Mouse (Mus musculus): ENCODE data around the gene Slc7a14. TPM values are rescaled to one million over a fixed set of nuclear protein-coding genes. Genes with fewer than 3 reads are reported as not detected.

The Slc7a14 gene
- polyA plus RNA-seq, 1 experiment, result not detected

- 79% methylated on average over 2 of the region's 2 CpGs for WGBS
- H3K4me3 ChIP-seq (replicated peaks; ENCODE audit: control insufficient read depth, low read depth, low read length), result no peak overlapping the region
- H3K27ac ChIP-seq (ENCODE audit: control insufficient read depth, insufficient read depth, low read depth, low read length, poor library complexity), result no peak overlapping the region
- TF ChIP-seq CTCF (IDR thresholded peaks at IDR 0.05; ENCODE audit: control insufficient read depth, insufficient read depth, low read length), result no peak
- no peak for TF ChIP-seq POLR2A (IDR thresholded peaks at IDR 0.05; ENCODE audit: borderline replicate concordance, control insufficient read depth, low read depth, low read length)
- no peaks in the 10 kb centered on the region for H3K4me1 ChIP-seq (ENCODE audit: control insufficient read depth, insufficient read depth, low read length)
Observed at GRCm38 (mm10) chr3:31233746-31234312, 76.3 kb downstream of the Slc7a14 start.

GRCm38 (mm10) chr3:31229281-31229680 lies 80.9 kb downstream of the Slc7a14 start:
- Histone ChIP-seq H3K27ac (ENCODE audit: control insufficient read depth, insufficient read depth, low read depth, low read length, poor library complexity) (no peak overlapping the region), H3K4me3 (replicated peaks; ENCODE audit: control insufficient read depth, low read depth, low read length) (no peak overlapping the region), H3K4me1 (ENCODE audit: control insufficient read depth, insufficient read depth, low read length) (no peaks in the 10 kb centered on the region)
- no peak for TF ChIP-seq POLR2A (IDR thresholded peaks at IDR 0.05; ENCODE audit: borderline replicate concordance, control insufficient read depth, low read depth, low read length)
- no peak for TF ChIP-seq CTCF (IDR thresholded peaks at IDR 0.05; ENCODE audit: control insufficient read depth, insufficient read depth, low read length)
- 81% methylated on average over 5 of the region's 5 CpGs for WGBS

- TF ChIP-seq POLR2A (IDR thresholded peaks at IDR 0.05; ENCODE audit: borderline replicate concordance, control insufficient read depth, low read depth, low read length) (no peak), CTCF (IDR thresholded peaks at IDR 0.05; ENCODE audit: control insufficient read depth, insufficient read depth, low read length) (no peak)
- WGBS, result 76% methylated on average over 2 of the region's 2 CpGs
Observed at GRCm38 (mm10) chr3:31228487-31228886, 81.7 kb downstream of the Slc7a14 start.

GRCm38 (mm10) chr3:31223551-31223950 lies 86.6 kb downstream of the Slc7a14 start:
- Histone ChIP-seq H3K27ac (ENCODE audit: control insufficient read depth, insufficient read depth, low read depth, low read length, poor library complexity) (no peak overlapping the region), H3K4me1 (ENCODE audit: control insufficient read depth, insufficient read depth, low read length) (no peaks in the 10 kb centered on the region), H3K4me3 (replicated peaks; ENCODE audit: control insufficient read depth, low read depth, low read length) (no peak overlapping the region)
- WGBS, result 87% methylated on average over 17 of the region's 17 CpGs
- no peak for TF ChIP-seq CTCF (IDR thresholded peaks at IDR 0.05; ENCODE audit: control insufficient read depth, insufficient read depth, low read length)
- no peak for TF ChIP-seq POLR2A (IDR thresholded peaks at IDR 0.05; ENCODE audit: borderline replicate concordance, control insufficient read depth, low read depth, low read length)

More at GRCm38 (mm10) chr3:31228487-31228886, 81.7 kb downstream of the Slc7a14 start:
- Histone ChIP-seq H3K4me3 (replicated peaks; ENCODE audit: control insufficient read depth, low read depth, low read length) (no peak overlapping the region), H3K4me1 (ENCODE audit: control insufficient read depth, insufficient read depth, low read length) (no peaks in the 10 kb centered on the region), H3K27ac (ENCODE audit: control insufficient read depth, insufficient read depth, low read depth, low read length, poor library complexity) (no peak overlapping the region)

- no peak for TF ChIP-seq CTCF (IDR thresholded peaks at IDR 0.05; ENCODE audit: control insufficient read depth, insufficient read depth, low read length)
- TF ChIP-seq POLR2A (IDR thresholded peaks at IDR 0.05; ENCODE audit: borderline replicate concordance, control insufficient read depth, low read depth, low read length), result no peak
- WGBS, result 77% methylated on average over 4 of the region's 4 CpGs
- H3K4me1 ChIP-seq (ENCODE audit: control insufficient read depth, insufficient read depth, low read length), result no peaks in the 10 kb centered on the region
- no peak overlapping the region for H3K4me3 ChIP-seq (replicated peaks; ENCODE audit: control insufficient read depth, low read depth, low read length)
- H3K27ac ChIP-seq (ENCODE audit: control insufficient read depth, insufficient read depth, low read depth, low read length, poor library complexity), result no peak overlapping the region
Observed at GRCm38 (mm10) chr3:31220040-31220439, 90.1 kb downstream of the Slc7a14 start.

- H3K4me3 ChIP-seq (replicated peaks; ENCODE audit: control insufficient read depth, low read depth, low read length), result no peak overlapping the region
- TF ChIP-seq POLR2A (IDR thresholded peaks at IDR 0.05; ENCODE audit: borderline replicate concordance, control insufficient read depth, low read depth, low read length) (no peak), CTCF (IDR thresholded peaks at IDR 0.05; ENCODE audit: control insufficient read depth, insufficient read depth, low read length) (no peak)
- H3K4me1 ChIP-seq (ENCODE audit: control insufficient read depth, insufficient read depth, low read length), result no peaks in the 10 kb centered on the region
- no peak overlapping the region for H3K27ac ChIP-seq (ENCODE audit: control insufficient read depth, insufficient read depth, low read depth, low read length, poor library complexity)
- WGBS, result 65% methylated on average over 7 of the region's 7 CpGs
Observed at GRCm38 (mm10) chr3:31219483-31219882, 90.7 kb downstream of the Slc7a14 start.

GRCm38 (mm10) chr3:31217523-31217922 lies 92.7 kb downstream of the Slc7a14 start:
- Histone ChIP-seq H3K27ac (ENCODE audit: control insufficient read depth, insufficient read depth, low read depth, low read length, poor library complexity) (no peak overlapping the region), H3K4me1 (ENCODE audit: control insufficient read depth, insufficient read depth, low read length) (no peaks in the 10 kb centered on the region), H3K4me3 (replicated peaks; ENCODE audit: control insufficient read depth, low read depth, low read length) (no peak overlapping the region)
- no peak for TF ChIP-seq CTCF (IDR thresholded peaks at IDR 0.05; ENCODE audit: control insufficient read depth, insufficient read depth, low read length)
- no peak for TF ChIP-seq POLR2A (IDR thresholded peaks at IDR 0.05; ENCODE audit: borderline replicate concordance, control insufficient read depth, low read depth, low read length)
- WGBS, result 70% methylated on average over 10 of the region's 10 CpGs

GRCm38 (mm10) chr3:31213802-31214201 lies 96.4 kb downstream of the Slc7a14 start:
- H3K4me1 ChIP-seq (ENCODE audit: control insufficient read depth, insufficient read depth, low read length), result no peaks in the 10 kb centered on the region
- no peak overlapping the region for H3K4me3 ChIP-seq (replicated peaks; ENCODE audit: control insufficient read depth, low read depth, low read length)
- no peak overlapping the region for H3K27ac ChIP-seq (ENCODE audit: control insufficient read depth, insufficient read depth, low read depth, low read length, poor library complexity)
- WGBS, result 57% methylated on average over 3 of the region's 3 CpGs
- TF ChIP-seq POLR2A (IDR thresholded peaks at IDR 0.05; ENCODE audit: borderline replicate concordance, control insufficient read depth, low read depth, low read length), result no peak
- TF ChIP-seq CTCF (IDR thresholded peaks at IDR 0.05; ENCODE audit: control insufficient read depth, insufficient read depth, low read length), result no peak
